ENCODE assay signal across 30 mouse cellular contexts in genomic region chr11:67146409-67147282, GRCm38 (mm10). TPM values are rescaled to one million over a fixed set of nuclear protein-coding genes. Genes with fewer than 3 reads are reported as not detected.
"Had no signal": no experiment of that assay in that cellular context is flagged by ENCODE, and none has a peak within 500 bp of the region (broad histone marks: within the 10 kb centered on the region; RNA-seq: fewer than 3 reads in every experiment).

No protein-coding gene starts in this region.

- H3K9ac ChIP-seq: embryonic facial prominence, embryonic 12.5 days; embryonic facial prominence, embryonic 13.5 days; embryonic facial prominence, embryonic 15.5 days; forebrain, embryonic 12.5 days; forebrain, embryonic 13.5 days; forebrain, embryonic 15.5 days; forebrain, postnatal 0 days had no signal

- H3K36me3 ChIP-seq: embryonic facial prominence, embryonic 10.5 days; embryonic facial prominence, embryonic 12.5 days; embryonic facial prominence, embryonic 13.5 days; embryonic facial prominence, embryonic 15.5 days; forebrain, embryonic 10.5 days; forebrain, embryonic 12.5 days; forebrain, embryonic 15.5 days had no signal

- H3K4me1 ChIP-seq: embryonic facial prominence, embryonic 12.5 days; embryonic facial prominence, embryonic 13.5 days; embryonic facial prominence, embryonic 15.5 days; forebrain, embryonic 12.5 days; forebrain, embryonic 13.5 days; forebrain, embryonic 15.5 days had no signal

- H3K4me2 ChIP-seq: embryonic facial prominence, embryonic 12.5 days; embryonic facial prominence, embryonic 13.5 days; embryonic facial prominence, embryonic 15.5 days; forebrain, embryonic 12.5 days; forebrain, embryonic 13.5 days; forebrain, embryonic 15.5 days had no signal

- H3K4me3 ChIP-seq: embryonic facial prominence, embryonic 10.5 days; embryonic facial prominence, embryonic 12.5 days; embryonic facial prominence, embryonic 13.5 days; embryonic facial prominence, embryonic 15.5 days; erythroblast, embryonic 14.5 days; forebrain, embryonic 10.5 days; forebrain, embryonic 12.5 days; forebrain, embryonic 13.5 days; forebrain, embryonic 15.5 days; gastrocnemius, adult 2 months; heart, adult 2 months had no signal

- H3K27me3 ChIP-seq: embryonic facial prominence, embryonic 12.5 days; embryonic facial prominence, embryonic 13.5 days; embryonic facial prominence, embryonic 15.5 days; forebrain, embryonic 13.5 days; forebrain, embryonic 15.5 days had no signal

- H3K27ac ChIP-seq: embryonic facial prominence, embryonic 10.5 days; embryonic facial prominence, embryonic 12.5 days; embryonic facial prominence, embryonic 13.5 days; embryonic facial prominence, embryonic 15.5 days; forebrain, embryonic 10.5 days; forebrain, embryonic 12.5 days; forebrain, embryonic 13.5 days; forebrain, embryonic 15.5 days; heart, adult 2 months had no signal

- DNase-seq: cerebellum, adult 8-10 months; cerebellum, adult 9-10 months; cerebellum, adult 9-11 months; cerebellum, postnatal 10 days; cerebellum, postnatal 14 days; cerebellum, postnatal 25 days; cerebellum, postnatal 36 days; embryo, embryonic 11 days; forebrain, postnatal 0 days; gastrocnemius, adult 2 months; gastrocnemius, postnatal 10 days; gastrocnemius, postnatal 14 days; gastrocnemius, postnatal 25 days; gastrocnemius, postnatal 36 days; heart, adult 18-20 months; heart, adult 2 months had no signal

- H3K9me3 ChIP-seq: embryonic facial prominence, embryonic 10.5 days; embryonic facial prominence, embryonic 12.5 days; embryonic facial prominence, embryonic 13.5 days; embryonic facial prominence, embryonic 15.5 days; forebrain, embryonic 10.5 days; forebrain, embryonic 12.5 days; forebrain, embryonic 13.5 days; forebrain, embryonic 15.5 days had no signal

RNA-seq across cellular contexts. Expression of gene Myh2, which starts 24.2 kb away (rescaled TPM):
- total RNA-seq: common myeloid progenitor, adult 5-6 weeks; granulocyte monocyte progenitor cell, adult 5-6 weeks; heart, adult 18-20 months; heart, adult 2 months had no signal
- polyA plus RNA-seq: embryonic facial prominence, embryonic 11.5 days; erythroblast, embryonic 14.5 days; forebrain, embryonic 10.5 days; forebrain, embryonic 11.5 days; forebrain, embryonic 13.5 days; forebrain, embryonic 15.5 days; heart, adult 2 months had no signal

RNA-seq across cellular contexts. Expression of gene Myh1, which starts 53.2 kb away (rescaled TPM):
- total RNA-seq: common myeloid progenitor, adult 5-6 weeks; granulocyte monocyte progenitor cell, adult 5-6 weeks; heart, adult 18-20 months; heart, adult 2 months had no signal
- polyA plus RNA-seq: embryonic facial prominence, embryonic 10.5 days; erythroblast, embryonic 14.5 days; forebrain, embryonic 10.5 days; forebrain, embryonic 11.5 days; forebrain, embryonic 12.5 days; forebrain, embryonic 16.5 days; heart, adult 2 months had no signal
